Mouse (Mus musculus) megakaryocyte, embryonic 14.5 days (primary cell): ENCODE measurements around the gene Sytl2. TPM values are rescaled to one million over a fixed set of nuclear protein-coding genes. Genes with fewer than 3 reads are reported as not detected.

Source experiments
- H3K27me3 ChIP-seq: replicated peaks from 2 replicates; pipeline ENCODE3; 2012; ENCODE audit warnings: inconsistent platforms
- H3K36me3 ChIP-seq: replicated peaks from 2 replicates; pipeline ENCODE3; 2012; ENCODE audit warnings: low read length, inconsistent platforms, mixed read lengths
- H3K4me1 ChIP-seq: 2 replicates; pipeline ENCODE4 v1.6.1; 2012; ENCODE audit warnings: inconsistent platforms
- H3K4me3 ChIP-seq: replicated peaks from 2 replicates; pipeline ENCODE3; 2012; ENCODE audit warnings: moderate library complexity, mild to moderate bottlenecking, inconsistent platforms
- H3K9me3 ChIP-seq: 2 replicates; pipeline ENCODE4 v1.6.1; 2012; ENCODE audit warnings: inconsistent platforms
- FLI1 ChIP-seq: IDR thresholded peaks from 2 replicates; pipeline ENCODE4 v1.6.1; 2012; ENCODE audit warnings: low read length, inconsistent platforms, mixed read lengths
- GATA1 ChIP-seq: IDR thresholded peaks from 3 replicates; pipeline ENCODE4 v1.6.1; 2012; ENCODE audit warnings: mixed read lengths, low read length, inconsistent platforms, borderline replicate concordance
- polyA plus RNA-seq: library from polyadenylated mRNA; stranded (reverse); fragments of >175 nt; gene quantifications from 2 replicates; pipeline ENCODE4 v1.2.3, GENCODE M21; 2012; ENCODE audit warnings: low replicate concordance; ENCODE audit not compliant: insufficient read depth

Sytl2 gene
- polyA plus RNA-seq, 1 experiment = 0.37 TPM

DNA sequence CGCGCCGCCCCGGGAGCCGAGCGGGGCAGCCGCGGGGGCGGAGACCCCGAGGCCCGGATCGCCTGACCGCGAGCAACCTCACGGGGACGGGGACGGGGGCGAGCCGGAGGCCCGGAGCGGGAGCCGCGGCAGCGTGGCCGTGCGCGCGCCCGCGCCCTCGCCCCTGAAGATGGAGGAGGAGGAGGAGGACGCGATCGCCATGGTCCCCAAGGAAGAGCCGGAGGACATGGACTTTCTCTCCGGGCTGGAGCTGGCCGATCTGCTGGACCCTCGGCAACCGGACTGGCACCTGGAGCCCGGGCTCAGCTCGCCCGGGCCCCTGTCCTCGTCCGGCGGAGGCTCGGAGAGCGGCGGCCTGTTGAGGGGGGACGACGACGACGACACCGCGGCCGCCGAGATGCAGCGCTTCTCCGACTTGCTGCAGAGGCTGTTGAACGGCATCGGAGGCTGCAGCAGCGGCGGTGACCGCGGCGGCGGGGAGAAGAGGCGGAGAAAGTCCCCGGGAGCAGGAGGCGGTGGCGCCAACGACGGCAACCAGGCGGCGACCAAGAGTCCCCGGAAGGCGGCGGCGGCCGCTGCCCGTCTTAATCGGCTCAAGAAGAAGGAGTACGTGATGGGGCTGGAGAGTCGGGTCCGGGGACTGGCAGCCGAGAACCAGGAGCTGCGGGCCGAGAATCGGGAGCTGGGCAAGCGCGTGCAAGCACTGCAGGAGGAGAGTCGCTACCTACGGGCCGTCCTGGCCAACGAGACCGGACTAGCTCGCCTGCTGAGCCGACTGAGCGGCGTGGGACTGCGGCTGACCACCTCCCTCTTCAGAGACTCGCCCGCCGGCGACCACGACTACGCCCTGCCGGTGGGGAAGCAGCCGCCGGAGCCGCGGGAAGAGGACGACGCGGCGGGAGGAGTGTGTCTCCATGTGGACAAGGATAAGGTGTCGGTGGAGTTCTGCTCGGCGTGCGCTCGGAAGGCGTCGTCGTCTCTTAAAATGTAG lies 141.3 kb downstream of the Sytl2 start:
- no peak for TF ChIP-seq FLI1
- TF ChIP-seq GATA1 = no peak

DNA sequence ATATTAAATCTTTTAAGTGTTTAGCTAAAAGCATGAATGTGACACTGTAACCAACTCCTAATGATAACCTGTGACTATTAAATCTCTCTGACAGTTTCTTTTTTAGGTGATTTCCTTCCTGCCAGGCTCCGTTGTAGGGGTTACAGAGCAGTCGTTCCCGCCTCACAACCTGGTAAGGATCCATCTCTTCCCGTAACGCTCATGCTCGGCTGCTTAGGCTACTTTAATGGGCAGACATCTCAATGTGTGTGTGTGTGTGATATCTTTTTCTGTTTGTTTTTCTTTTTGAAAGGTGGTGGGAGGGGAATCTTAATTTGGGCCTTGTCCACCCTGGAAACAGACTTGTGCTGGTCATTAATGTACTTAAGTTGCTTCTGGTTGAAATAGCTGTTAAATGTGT lies 142.2 kb downstream of the Sytl2 start:
- Histone ChIP-seq H3K4me1 (peaks cover 13% of the 10 kb centered on the region; the same call in 1 of the 2 replicates), H3K36me3 (peaks cover 39% of the 10 kb centered on the region), H3K27me3 (no peaks in the 10 kb centered on the region), H3K9me3 (0 out of 2 replicates have a peak, but pooled peaks cover 6% of the 10 kb centered on the region), H3K4me3 (peak overlapping the region; percentile 100)
- no peak for TF ChIP-seq GATA1
- TF ChIP-seq FLI1 = no peak

More for the DNA sequence above, 141.3 kb downstream of the Sytl2 start:
- 0 out of 2 replicates have a peak, but pooled peaks cover 6% of the 10 kb centered on the region for H3K9me3 ChIP-seq
- no peaks in the 10 kb centered on the region for H3K27me3 ChIP-seq
- H3K4me3 ChIP-seq = peak overlapping the region; percentile 100
- H3K36me3 ChIP-seq = peaks cover 31% of the 10 kb centered on the region
- H3K4me1 ChIP-seq = peaks cover 9% of the 10 kb centered on the region; the same call in 1 of the 2 replicates

DNA sequence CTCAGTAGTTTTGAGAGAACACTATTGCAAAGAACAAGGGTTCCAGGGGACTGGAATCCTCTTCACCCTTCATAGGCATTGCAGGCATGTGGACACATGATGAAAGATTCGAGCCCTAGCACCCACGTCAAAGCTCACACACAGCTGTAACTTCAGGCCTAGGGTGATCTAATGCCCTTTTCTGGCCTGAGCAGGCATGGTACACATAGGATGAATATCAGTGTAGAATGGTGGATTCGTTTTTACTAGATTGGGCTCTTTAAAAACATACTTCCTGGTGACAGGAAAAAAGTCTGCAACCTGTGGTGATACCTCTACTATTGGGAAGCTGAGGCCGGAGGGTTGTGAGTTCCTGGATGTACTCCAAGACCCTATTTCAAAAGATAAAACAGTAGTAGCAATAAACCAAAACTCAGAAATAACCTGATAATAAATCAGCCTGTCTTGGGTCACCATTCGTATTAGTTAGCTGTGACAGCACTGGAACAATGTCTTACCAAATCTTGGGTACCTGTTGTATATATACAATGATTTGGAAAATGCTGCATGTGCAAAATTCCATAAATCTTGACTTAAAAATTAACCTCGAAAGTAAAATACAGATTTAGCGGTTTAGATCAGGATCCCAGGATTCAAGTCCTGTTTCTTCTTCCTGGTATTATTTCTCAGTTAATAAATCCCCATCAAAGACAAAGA lies 154.2 kb downstream of the Sytl2 start:
- peak overlapping the region; percentile 97 for H3K4me3 ChIP-seq
- TF ChIP-seq GATA1 (no peak), FLI1 (no peak)
- no peaks in the 10 kb centered on the region for H3K9me3 ChIP-seq
- H3K27me3 ChIP-seq = peaks cover 5% of the 10 kb centered on the region
- peaks cover 24% of the 10 kb centered on the region for H3K4me1 ChIP-seq
- H3K36me3 ChIP-seq = peaks cover 34% of the 10 kb centered on the region

DNA sequence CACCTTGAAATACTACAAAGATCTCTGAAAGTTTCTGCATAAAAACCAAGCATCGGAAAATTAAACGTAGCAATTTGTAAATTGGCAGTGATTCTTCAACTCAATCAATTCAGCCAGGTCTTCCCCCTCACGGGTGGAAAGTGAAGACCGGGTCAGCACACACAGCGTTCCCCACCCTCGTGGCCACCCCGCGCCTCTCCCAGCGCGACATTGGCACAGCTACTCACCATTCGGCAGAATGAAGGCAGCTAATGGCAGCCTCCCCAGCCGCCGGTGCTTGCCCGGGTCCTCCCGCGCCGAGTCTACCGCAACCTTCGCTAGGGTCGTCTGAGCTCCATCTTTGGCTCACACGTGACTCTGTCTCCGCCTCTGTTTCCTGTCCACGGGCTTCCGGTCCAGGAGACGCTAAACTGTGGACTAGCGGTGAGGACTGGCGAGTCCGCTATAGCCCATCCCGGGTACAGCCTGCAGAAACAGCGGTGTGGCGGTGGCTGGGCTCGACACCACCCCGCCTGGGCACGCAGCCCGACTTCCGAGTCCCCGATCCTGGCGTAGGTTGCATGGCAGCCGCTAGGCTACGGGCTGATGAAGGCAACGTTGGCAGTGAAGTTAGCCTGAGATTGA lies 154.9 kb downstream of the Sytl2 start, which contains the start of gene Tmem126a:
TSS of gene Tmem126a (minus strand) at position 385 of the 624 bp plus-strand sequence.
- H3K27me3 ChIP-seq = peaks cover 5% of the 10 kb centered on the region
- H3K4me3 ChIP-seq = peak within 1 kb of the TSS; percentile 97
- peaks cover 27% of the 10 kb centered on the region for H3K36me3 ChIP-seq
- TF ChIP-seq FLI1 (peak; percentile 87), GATA1 (no peak)
- H3K4me1 ChIP-seq = peaks cover 24% of the 10 kb centered on the region
- H3K9me3 ChIP-seq = no peaks in the 10 kb centered on the region

DNA sequence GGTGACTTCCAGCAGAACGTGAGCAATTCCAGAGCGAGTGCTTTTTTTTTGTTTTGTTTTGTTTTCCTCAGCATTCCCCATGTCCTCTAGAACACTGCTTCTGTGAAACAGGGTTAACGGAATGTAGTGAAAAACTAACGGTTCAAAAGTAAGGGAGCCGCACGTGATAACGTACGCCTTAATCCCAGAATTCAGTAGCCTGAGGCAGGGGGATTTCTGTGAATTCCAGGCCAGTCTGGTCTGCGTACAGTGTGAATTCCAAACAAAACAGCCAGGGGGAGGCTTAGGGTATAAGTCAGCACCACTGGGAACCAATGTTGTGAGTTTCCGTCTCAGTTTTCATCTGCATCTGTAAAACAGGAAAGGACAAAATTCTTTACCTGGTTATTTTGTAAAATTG lies 155.5 kb downstream of the Sytl2 start:
- H3K4me1 ChIP-seq = peaks cover 24% of the 10 kb centered on the region
- H3K4me3 ChIP-seq = peak overlapping the region; percentile 97
- no peak for TF ChIP-seq FLI1
- TF ChIP-seq GATA1 = no peak
- no peaks in the 10 kb centered on the region for H3K9me3 ChIP-seq
- H3K36me3 ChIP-seq = peaks cover 21% of the 10 kb centered on the region
- peaks cover 5% of the 10 kb centered on the region for H3K27me3 ChIP-seq

Other genes with a start within 250 kb of the Sytl2 start
- gene Picalm, start 172.0 kb upstream of the Sytl2 start, polyA plus RNA-seq = 16.1 and 47.5 TPM in 2 replicates
- not detected in 2 replicates for gene Ccdc83, start 36.5 kb upstream of the Sytl2 start, polyA plus RNA-seq
- gene Ccdc89, start 124.3 kb downstream of the Sytl2 start, polyA plus RNA-seq = 0.41 TPM in 1 of 2 replicates, not detected in the other
- gene Crebzf, start 140.5 kb downstream of the Sytl2 start, polyA plus RNA-seq = 17.3 and 18.7 TPM in 2 replicates
- gene Tmem126a, start 155.0 kb downstream of the Sytl2 start, polyA plus RNA-seq = 3.2 and 9.4 TPM in 2 replicates
- 2.0 TPM in 1 of 2 replicates, not detected in the other for gene Tmem126b, start 173.7 kb downstream of the Sytl2 start, polyA plus RNA-seq
- gene Dlg2, start 174.4 kb downstream of the Sytl2 start, polyA plus RNA-seq = 4.1 and 5.8 TPM in 2 replicates